Mouse (Mus musculus) lung, adult 2 months (tissue): ENCODE results near the gene Otoa.

Experiments used
- CTCF ChIP-seq: fragments of 200-500 bp; IDR thresholded peaks from 2 replicates; pipeline ENCODE4 v1.5.1; 2011; ENCODE audit warnings: mild to moderate bottlenecking, low read length, control low read depth; ENCODE audit not compliant: insufficient read depth
- POLR2A ChIP-seq: fragments of 200-500 bp; IDR thresholded peaks from 2 replicates; pipeline ENCODE4 v1.6.1; 2011; ENCODE audit warnings: low read depth, mild to moderate bottlenecking, control low read depth, low read length, borderline replicate concordance; ENCODE audit errors: extremely low read depth

DNA sequence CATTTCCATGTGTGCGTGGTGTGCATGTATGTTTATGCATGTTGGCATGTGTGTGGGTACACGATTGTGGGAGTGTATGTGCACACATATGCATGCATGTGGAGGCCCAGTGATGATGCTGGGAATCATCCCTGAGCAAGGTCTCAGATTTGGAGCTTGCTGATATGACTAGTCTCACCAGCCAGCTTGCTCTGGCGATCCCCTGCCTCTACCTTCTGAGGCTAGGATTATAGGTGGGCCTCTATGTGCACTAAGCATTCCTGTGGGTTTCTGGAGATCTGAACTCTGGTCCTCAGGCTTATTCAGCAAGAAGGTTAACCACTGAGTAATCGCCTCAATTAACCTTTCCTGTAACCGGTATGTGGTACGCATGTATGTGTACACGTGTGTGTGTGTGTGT is 107.5 kb downstream of the Otoa start:
- TF ChIP-seq POLR2A: no peak
- no peak for TF ChIP-seq CTCF
